Mouse (Mus musculus): ENCODE measurements around the gene Dnajb7.
A peak's percentile ranks its signal among the peaks of the same experiment; 100 is the strongest.

Gene Dnajb7

GRCm38 (mm10) chr15:81365246-81365645 lies 42.9 kb downstream of the Dnajb7 start:
- no peak for DNase-seq (ENCODE audit: low read depth)

GRCm38 (mm10) chr15:81364271-81364670 lies 43.8 kb downstream of the Dnajb7 start:
- DNase-seq (ENCODE audit: low read depth) = no peak

DNA sequence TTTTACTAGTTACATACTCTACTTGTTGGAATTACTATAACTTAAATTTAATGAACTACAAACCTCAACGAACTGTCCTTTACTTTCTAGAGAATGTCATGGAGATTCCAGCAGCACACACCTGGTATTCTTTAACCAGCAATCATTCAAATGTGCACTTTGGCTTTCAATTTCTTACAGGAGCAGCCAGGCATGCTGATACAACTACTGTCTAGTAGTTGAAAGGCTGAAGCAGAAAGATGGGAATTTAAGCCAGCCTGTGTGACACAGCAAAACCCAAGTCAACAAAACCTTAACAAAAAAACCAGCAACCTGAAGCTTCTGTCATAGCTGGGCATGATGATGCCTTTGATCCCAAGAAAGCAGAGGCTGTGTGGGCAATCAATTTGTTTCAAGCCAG lies 45.6 kb downstream of the Dnajb7 start:
- DNase-seq (ENCODE audit: low read depth) = no peak

- DNase-seq (ENCODE audit: low read depth) = no peak
Observed at GRCm38 (mm10) chr15:81361417-81362015, 46.6 kb downstream of the Dnajb7 start.

- no peak for DNase-seq (ENCODE audit: low read depth)
Observed at GRCm38 (mm10) chr15:81361022-81361404, 47.1 kb downstream of the Dnajb7 start.

GRCm38 (mm10) chr15:81360345-81361021 lies 47.6 kb downstream of the Dnajb7 start, which contains the start of gene Slc25a17:
Gene Slc25a17 (minus strand): TSS chr15:81360812.
- peak; percentile 94 for DNase-seq (ENCODE audit: low read depth)

GRCm38 (mm10) chr15:81359421-81359820 lies 48.7 kb downstream of the Dnajb7 start:
- no peak for DNase-seq (ENCODE audit: low read depth)

DNA sequence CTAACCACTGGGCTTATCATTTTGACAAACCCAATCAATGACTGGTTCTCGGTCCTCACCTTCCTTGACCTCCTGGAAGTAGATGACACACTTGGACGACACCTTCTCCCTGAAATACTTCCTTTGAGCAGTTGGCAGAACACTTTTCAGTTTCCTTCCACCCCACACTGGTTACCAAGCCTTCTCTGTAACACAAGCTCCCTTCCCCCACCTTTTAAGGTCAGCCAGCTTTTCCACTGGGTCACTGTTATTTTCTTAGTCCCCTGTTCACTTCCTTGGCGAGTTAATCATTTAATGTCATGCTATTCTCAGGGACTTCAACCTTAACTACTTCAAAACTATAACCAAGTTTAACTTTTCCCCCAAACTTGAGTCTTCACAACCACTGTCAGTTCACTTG lies 49.2 kb downstream of the Dnajb7 start:
- no peak for DNase-seq (ENCODE audit: low read depth)

GRCm38 (mm10) chr15:81356946-81357345 lies 51.2 kb downstream of the Dnajb7 start:
- DNase-seq (ENCODE audit: low read depth) = no peak

Data from c-Kit-positive CD71-negative TER-119-negative erythroid progenitor cells, embryonic 14.5 days (primary cell).